Mouse (Mus musculus) heart, adult 2 months (tissue): ENCODE data around the gene Grik2. TPM values are rescaled to one million over a fixed set of nuclear protein-coding genes. Genes with fewer than 3 reads are reported as not detected.
"Not testable (repeated sequence)": the region's sequence is repeated elsewhere in the genome, so short reads cannot be mapped to it uniquely, and the experiment has no call there.

Experiments used
- DNase-seq, 2 experiments: peaks; one replicate each; pipeline ENCODE4 v3.0.0; 2021
- H3K27ac ChIP-seq: fragments of 200-600 bp; 2 replicates; pipeline ENCODE4 v1.8.1; 2022
- H3K27me3 ChIP-seq: fragments of 200-500 bp; 2 replicates; pipeline ENCODE4 v1.6.1; 2012; ENCODE audit warnings: mild to moderate bottlenecking, low read length, inconsistent platforms, mixed read lengths; ENCODE audit not compliant: control insufficient read depth, insufficient read depth
- H3K36me3 ChIP-seq: fragments of 200-500 bp; 2 replicates; pipeline ENCODE4 v1.6.1; 2012; ENCODE audit warnings: low read length, inconsistent platforms; ENCODE audit not compliant: control insufficient read depth, insufficient read depth
- H3K4me1 ChIP-seq: fragments of 200-500 bp; 2 replicates; pipeline ENCODE4 v1.6.1; 2011; ENCODE audit warnings: low read length; ENCODE audit not compliant: control insufficient read depth, insufficient read depth
- H3K4me3 ChIP-seq: fragments of 200-600 bp; 2 replicates; pipeline ENCODE4 v1.8.1; 2022
- H3K79me2 ChIP-seq: fragments of 200-500 bp; replicated peaks from 2 replicates; pipeline ENCODE4 v1.6.1; 2012; ENCODE audit warnings: mild to moderate bottlenecking, inconsistent platforms, low read length, moderate library complexity, mixed read lengths; ENCODE audit not compliant: control insufficient read depth, insufficient read depth
- H3K9ac ChIP-seq: fragments of 200-500 bp; 2 replicates; pipeline ENCODE4 v1.6.1; 2012; ENCODE audit warnings: low read depth, mild to moderate bottlenecking, control low read depth, inconsistent platforms, low read length, mixed read lengths
- CTCF ChIP-seq: fragments of 200-600 bp; IDR thresholded peaks from 2 replicates; pipeline ENCODE4 v1.8.1; 2022; ENCODE audit warnings: antibody characterized with exemption, mild to moderate bottlenecking, moderate library complexity
- EP300 ChIP-seq: fragments of 200-500 bp; IDR thresholded peaks from 2 replicates; pipeline ENCODE4 v1.6.1; 2011; ENCODE audit warnings: low read depth, low read length, control low read depth; ENCODE audit not compliant: insufficient read depth
- POLR2A ChIP-seq: fragments of 200-500 bp; IDR thresholded peaks from 2 replicates; pipeline ENCODE4 v1.6.1; 2011; ENCODE audit warnings: mild to moderate bottlenecking, low read depth, low read length, control low read depth; ENCODE audit not compliant: insufficient read depth
- WGBS: fragments of 180-500 bp; shearing (Covaris S2); methylation state at CpG from one replicate; pipeline ENCODE4 v1.1.7; 2018; 5-methylcytosine and 5-hydroxymethylcytosine counted together
- intact Hi-C: fragments of 180-260 bp; cut with DNase I; formaldehyde crosslinking; loops from one replicate; pipeline ENCODE4 v1.15.1; 2025
- polyA plus RNA-seq: library from polyadenylated mRNA; depleted of rRNA; stranded (reverse); fragments of >200 nt; gene quantifications from 2 replicates; pipeline ENCODE4 v1.2.3, GENCODE M21; 2012
- total RNA-seq, 2 experiments: library from RNA; stranded (reverse); gene quantifications; 2 replicates each; pipeline ENCODE4 v1.2.3; 2021

Grik2 gene
- total and polyA plus RNA-seq, 3 experiments: 0.18 to 0.66 (median 0.47) TPM

GRCm38 (mm10) chr10:49441369-49441768 is 347.2 kb downstream of the Grik2 start:
- no peak overlapping the region for H3K27ac ChIP-seq
- intact Hi-C loops: no loop called here
- H3K9ac ChIP-seq: no peak overlapping the region
- no peak for DNase-seq
- H3K4me1 ChIP-seq: no peaks in the 10 kb centered on the region
- no peak for TF ChIP-seq EP300
- TF ChIP-seq POLR2A: no peak
- no peak for TF ChIP-seq CTCF
- no peaks in the 10 kb centered on the region for H3K36me3 ChIP-seq
- 60% methylated on average over 1 of the region's 1 CpGs for WGBS
- H3K27me3 ChIP-seq: no peaks in the 10 kb centered on the region
- H3K4me3 ChIP-seq: no peak overlapping the region
- H3K79me2 ChIP-seq: no peaks in the 10 kb centered on the region

- no peaks in the 10 kb centered on the region for H3K79me2 ChIP-seq
- H3K27ac ChIP-seq: no peak overlapping the region
- H3K4me1 ChIP-seq: no peaks in the 10 kb centered on the region
- WGBS: 66% methylated on average over 2 of the region's 2 CpGs
- no peaks in the 10 kb centered on the region for H3K27me3 ChIP-seq
- intact Hi-C loops: no loop called here
- H3K36me3 ChIP-seq: no peaks in the 10 kb centered on the region
- DNase-seq: no peak
- no peak overlapping the region for H3K9ac ChIP-seq
- TF ChIP-seq CTCF: no peak
- TF ChIP-seq EP300: no peak
- TF ChIP-seq POLR2A: no peak
- H3K4me3 ChIP-seq: no peak overlapping the region
Observed at GRCm38 (mm10) chr10:49437057-49437456, 351.5 kb downstream of the Grik2 start.

DNA sequence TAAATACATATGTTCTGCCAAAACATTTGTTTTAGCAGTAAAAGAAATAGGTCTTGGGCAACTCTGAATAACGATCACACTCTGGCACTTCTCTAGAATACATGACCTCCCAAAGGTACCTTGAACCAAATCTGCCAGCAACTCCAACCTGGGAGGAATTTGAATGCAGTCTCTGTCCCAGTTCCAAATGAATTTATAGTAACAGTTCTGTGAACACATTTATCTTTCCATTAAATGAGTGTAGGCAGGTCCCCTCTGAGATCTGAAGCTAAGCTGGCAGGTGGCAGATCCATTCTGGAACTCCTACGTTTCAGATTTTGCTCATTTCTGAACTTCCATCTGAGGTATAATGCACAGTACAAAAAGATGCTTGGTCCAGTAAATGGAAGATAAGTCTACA is 352.3 kb downstream of the Grik2 start:
- no peaks in the 10 kb centered on the region for H3K79me2 ChIP-seq
- no peak overlapping the region for H3K27ac ChIP-seq
- no peak for DNase-seq
- H3K36me3 ChIP-seq: no peaks in the 10 kb centered on the region
- intact Hi-C loops: no loop called here
- WGBS: 70% methylated on average over 2 of the region's 2 CpGs
- no peak overlapping the region for H3K9ac ChIP-seq
- no peaks in the 10 kb centered on the region for H3K27me3 ChIP-seq
- no peaks in the 10 kb centered on the region for H3K4me1 ChIP-seq
- H3K4me3 ChIP-seq: no peak overlapping the region
- TF ChIP-seq CTCF: no peak
- TF ChIP-seq EP300: no peak
- no peak for TF ChIP-seq POLR2A

DNA sequence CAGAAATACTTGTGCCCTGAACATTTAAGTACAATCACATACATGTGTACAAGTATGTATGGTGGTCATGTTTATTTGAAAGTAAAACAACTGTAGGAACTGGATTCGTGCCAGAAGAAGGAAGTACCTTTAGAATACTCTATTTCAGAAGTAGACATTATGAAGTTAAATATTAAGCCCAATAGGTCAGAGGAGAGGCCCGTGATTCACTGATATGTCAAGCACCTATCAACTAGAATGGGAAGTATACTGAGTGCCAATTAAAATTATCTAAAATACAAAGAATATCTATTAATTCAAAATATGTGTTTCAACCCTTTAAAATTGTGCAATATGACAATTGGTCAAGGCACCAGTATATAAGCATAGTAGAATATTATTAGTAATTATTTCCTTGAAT is 355.7 kb downstream of the Grik2 start:
- 64% methylated on average over 2 of the region's 2 CpGs for WGBS
- intact Hi-C loops: no loop called here

GRCm38 (mm10) chr10:49417206-49417605 is 371.4 kb downstream of the Grik2 start:
- H3K36me3 ChIP-seq, H3K4me1 ChIP-seq, H3K79me2 ChIP-seq, DNase-seq, H3K27ac ChIP-seq, H3K4me3 ChIP-seq, intact Hi-C loops, H3K27me3 ChIP-seq, H3K9ac ChIP-seq: not testable (repeated sequence)
- 60% methylated on average over 1 of the region's 1 CpGs for WGBS

More for the DNA sequence above, 355.7 kb downstream of the Grik2 start:
- no peak for TF ChIP-seq CTCF
- no peak for TF ChIP-seq POLR2A
- no peak overlapping the region for H3K4me3 ChIP-seq
- no peaks in the 10 kb centered on the region for H3K27me3 ChIP-seq
- H3K36me3 ChIP-seq: no peaks in the 10 kb centered on the region
- no peak overlapping the region for H3K9ac ChIP-seq
- H3K79me2 ChIP-seq: no peaks in the 10 kb centered on the region
- no peaks in the 10 kb centered on the region for H3K4me1 ChIP-seq
- DNase-seq: no peak
- H3K27ac ChIP-seq: no peak overlapping the region

DNA sequence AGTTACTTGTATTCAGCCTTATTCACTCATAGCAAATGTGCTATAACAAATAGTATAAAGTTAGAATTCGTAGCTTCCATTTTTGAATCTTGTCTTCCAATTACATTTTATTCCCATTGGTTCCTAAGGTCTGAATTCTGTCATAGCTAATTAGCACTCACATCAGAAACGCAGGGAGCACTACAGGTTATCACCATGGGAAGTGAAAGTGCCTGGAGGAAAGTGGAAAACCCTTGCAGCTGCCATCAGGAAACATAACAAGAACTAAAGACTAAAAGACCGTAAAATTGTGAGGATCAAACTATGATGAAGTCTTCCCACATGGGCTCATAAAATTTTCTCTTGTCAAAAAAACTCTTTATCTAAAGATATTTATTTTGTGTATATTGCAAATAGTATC is 405.6 kb downstream of the Grik2 start:
- Histone ChIP-seq H3K27me3 (no peaks in the 10 kb centered on the region), H3K79me2 (no peaks in the 10 kb centered on the region), H3K4me1 (no peaks in the 10 kb centered on the region), H3K4me3 (no peak overlapping the region), H3K9ac (no peak overlapping the region), H3K36me3 (no peaks in the 10 kb centered on the region), H3K27ac (no peak overlapping the region)
- TF ChIP-seq CTCF (no peak), POLR2A (no peak), EP300 (no peak)
- DNase-seq: no peak
- intact Hi-C loops: no loop called here
- 55% methylated on average over 3 of the region's 3 CpGs for WGBS

DNA sequence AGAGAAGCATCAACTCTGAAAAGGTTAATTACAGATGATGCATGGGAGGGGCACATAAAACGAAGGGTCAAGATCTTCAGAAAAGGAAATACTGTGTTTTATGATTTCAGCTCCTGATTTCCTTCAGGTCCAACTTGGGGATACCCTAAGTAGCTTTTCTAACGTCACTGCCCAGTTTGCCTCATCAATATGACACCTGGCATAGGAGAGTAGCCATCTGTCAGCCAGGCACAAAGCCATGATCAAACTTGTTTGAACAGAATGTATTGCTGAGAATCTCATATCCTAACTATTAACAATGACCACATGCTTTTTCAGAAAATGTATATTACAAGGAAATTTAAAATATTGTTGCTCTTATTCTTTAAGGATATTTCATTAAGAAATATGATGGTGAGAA is 406.7 kb downstream of the Grik2 start:
- no peaks in the 10 kb centered on the region for H3K27me3 ChIP-seq
- no peak for TF ChIP-seq POLR2A
- TF ChIP-seq CTCF: no peak
- no peak for TF ChIP-seq EP300
- WGBS: 50% methylated on average over 2 of the region's 2 CpGs
- H3K4me3 ChIP-seq: no peak overlapping the region
- H3K36me3 ChIP-seq: no peaks in the 10 kb centered on the region
- H3K79me2 ChIP-seq: no peaks in the 10 kb centered on the region
- intact Hi-C loops: no loop called here
- no peak overlapping the region for H3K9ac ChIP-seq
- no peaks in the 10 kb centered on the region for H3K4me1 ChIP-seq
- DNase-seq: no peak
- H3K27ac ChIP-seq: no peak overlapping the region
